Mouse (Mus musculus): Measurements from ENCODE around the gene Cptp. TPM values are rescaled to one million over a fixed set of nuclear protein-coding genes. Genes with fewer than 3 reads are reported as not detected.
A peak's percentile ranks its signal among the peaks of the same experiment; 100 is the strongest.

Gene Cptp
- polyA plus RNA-seq, 1 experiment from 2014 or later, result 24.7 TPM

GRCm38 (mm10) chr4:155863001-155863400 lies 6.2 kb downstream of the Cptp start, which contains the start of gene Tas1r3:
TSS of gene Tas1r3 (minus strand) at chr4:155863362.
- Histone ChIP-seq H3K27ac (ENCODE audit: low read depth, low read length) (no peak within 1 kb of the TSS), H3K4me2 (no peak within 1 kb of the TSS), H3K9me3 (ENCODE audit: control insufficient read depth, low read length) (no peaks in the 10 kb centered on the region), H3K4me3 (ENCODE audit: low read depth, low read length) (no peak within 1 kb of the TSS), H3K27me3 (ENCODE audit: control insufficient read depth, insufficient read depth, low read length) (no peaks in the 10 kb centered on the region), H3K4me1 (ENCODE audit: control insufficient read depth, insufficient read depth, low read length) (no peaks in the 10 kb centered on the region), H3K36me3 (ENCODE audit: control insufficient read depth, insufficient read depth, low read length) (peaks cover 9% of the 10 kb centered on the region; the same call in 1 of the 2 replicates), H3K9ac (ENCODE audit: low read length) (no peak within 1 kb of the TSS)
- ATAC-seq (ENCODE audit: low FRiP score) (no peak), DNase-seq (ENCODE audit: low spot score, missing footprints) (no peak)
- 79% methylated on average over 5 of the region's 5 CpGs for whole genome bisulfite sequencing

- H3K4me2 ChIP-seq, result no peak overlapping the region
- peaks cover 9% of the 10 kb centered on the region; the same call in 1 of the 2 replicates for H3K36me3 ChIP-seq (ENCODE audit: control insufficient read depth, insufficient read depth, low read length)
- 89% methylated on average over 7 of the region's 7 CpGs for WGBS
- DNase-seq (ENCODE audit: low spot score, missing footprints) (no peak), ATAC-seq (ENCODE audit: low FRiP score) (no peak)
- no peaks in the 10 kb centered on the region for H3K27me3 ChIP-seq (ENCODE audit: control insufficient read depth, insufficient read depth, low read length)
- no peak overlapping the region for H3K27ac ChIP-seq (ENCODE audit: low read depth, low read length)
- no peak overlapping the region for H3K9ac ChIP-seq (ENCODE audit: low read length)
- H3K4me3 ChIP-seq (ENCODE audit: low read depth, low read length), result no peak overlapping the region
- no peaks in the 10 kb centered on the region for H3K4me1 ChIP-seq (ENCODE audit: control insufficient read depth, insufficient read depth, low read length)
- no peaks in the 10 kb centered on the region for H3K9me3 ChIP-seq (ENCODE audit: control insufficient read depth, low read length)
Measured at GRCm38 (mm10) chr4:155861787-155862186, 7.5 kb downstream of the Cptp start.

- Histone ChIP-seq H3K4me1 (ENCODE audit: control insufficient read depth, insufficient read depth, low read length) (no peaks in the 10 kb centered on the region), H3K9ac (ENCODE audit: low read length) (no peak overlapping the region), H3K4me2 (no peak overlapping the region), H3K4me3 (ENCODE audit: low read depth, low read length) (no peak overlapping the region), H3K36me3 (ENCODE audit: control insufficient read depth, insufficient read depth, low read length) (peaks cover 9% of the 10 kb centered on the region; the same call in 1 of the 2 replicates), H3K27me3 (ENCODE audit: control insufficient read depth, insufficient read depth, low read length) (no peaks in the 10 kb centered on the region), H3K27ac (ENCODE audit: low read depth, low read length) (no peak overlapping the region), H3K9me3 (ENCODE audit: control insufficient read depth, low read length) (no peaks in the 10 kb centered on the region)
- WGBS, result 31% methylated on average over 13 of the region's 13 CpGs
- ATAC-seq (ENCODE audit: low FRiP score), result no peak
- DNase-seq (ENCODE audit: low spot score, missing footprints), result no peak
Measured at GRCm38 (mm10) chr4:155859318-155859717, 9.9 kb downstream of the Cptp start.

- no peak overlapping the region for H3K9ac ChIP-seq (ENCODE audit: low read length)
- H3K4me2 ChIP-seq, result no peak overlapping the region
- H3K4me3 ChIP-seq (ENCODE audit: low read depth, low read length), result no peak overlapping the region
- DNase-seq (ENCODE audit: low spot score, missing footprints) (no peak), ATAC-seq (ENCODE audit: low FRiP score) (no peak)
- H3K27me3 ChIP-seq (ENCODE audit: control insufficient read depth, insufficient read depth, low read length), result no peaks in the 10 kb centered on the region
- no peaks in the 10 kb centered on the region for H3K9me3 ChIP-seq (ENCODE audit: control insufficient read depth, low read length)
- 91% methylated on average over 3 of the region's 3 CpGs for WGBS
- H3K27ac ChIP-seq (ENCODE audit: low read depth, low read length), result no peak overlapping the region
- H3K36me3 ChIP-seq (ENCODE audit: control insufficient read depth, insufficient read depth, low read length), result peaks cover 9% of the 10 kb centered on the region; the same call in 1 of the 2 replicates
- H3K4me1 ChIP-seq (ENCODE audit: control insufficient read depth, insufficient read depth, low read length), result no peaks in the 10 kb centered on the region
Measured at GRCm38 (mm10) chr4:155856881-155857280, 12.4 kb downstream of the Cptp start.

- peaks cover 6% of the 10 kb centered on the region; the same call in 1 of the 2 replicates for H3K36me3 ChIP-seq (ENCODE audit: control insufficient read depth, insufficient read depth, low read length)
- no peak for DNase-seq (ENCODE audit: low spot score, missing footprints)
- no peaks in the 10 kb centered on the region for H3K27me3 ChIP-seq (ENCODE audit: control insufficient read depth, insufficient read depth, low read length)
- WGBS, result 90% methylated on average over 12 of the region's 12 CpGs
- no peaks in the 10 kb centered on the region for H3K4me1 ChIP-seq (ENCODE audit: control insufficient read depth, insufficient read depth, low read length)
- no peak overlapping the region for H3K27ac ChIP-seq (ENCODE audit: low read depth, low read length)
- no peak for ATAC-seq (ENCODE audit: low FRiP score)
- H3K9ac ChIP-seq (ENCODE audit: low read length), result no peak overlapping the region
- H3K4me3 ChIP-seq (ENCODE audit: low read depth, low read length), result no peak overlapping the region
- H3K4me2 ChIP-seq, result no peak overlapping the region
- no peaks in the 10 kb centered on the region for H3K9me3 ChIP-seq (ENCODE audit: control insufficient read depth, low read length)
Measured at GRCm38 (mm10) chr4:155856071-155856470, 13.2 kb downstream of the Cptp start.

GRCm38 (mm10) chr4:155854991-155855390 lies 14.2 kb downstream of the Cptp start:
- H3K4me3 ChIP-seq (ENCODE audit: low read depth, low read length), result no peak overlapping the region
- WGBS, result 96% methylated on average over 12 of the region's 12 CpGs
- H3K4me1 ChIP-seq (ENCODE audit: control insufficient read depth, insufficient read depth, low read length), result no peaks in the 10 kb centered on the region
- no peaks in the 10 kb centered on the region for H3K27me3 ChIP-seq (ENCODE audit: control insufficient read depth, insufficient read depth, low read length)
- ATAC-seq (ENCODE audit: low FRiP score), result peak; percentile 53
- H3K36me3 ChIP-seq (ENCODE audit: control insufficient read depth, insufficient read depth, low read length), result peaks cover 6% of the 10 kb centered on the region; the same call in 1 of the 2 replicates
- no peaks in the 10 kb centered on the region for H3K9me3 ChIP-seq (ENCODE audit: control insufficient read depth, low read length)
- no peak for DNase-seq (ENCODE audit: low spot score, missing footprints)
- H3K27ac ChIP-seq (ENCODE audit: low read depth, low read length), result no peak overlapping the region
- no peak overlapping the region for H3K4me2 ChIP-seq
- H3K9ac ChIP-seq (ENCODE audit: low read length), result no peak overlapping the region

- Histone ChIP-seq H3K4me3 (ENCODE audit: low read depth, low read length) (no peak overlapping the region), H3K4me2 (no peak overlapping the region), H3K9ac (ENCODE audit: low read length) (no peak overlapping the region), H3K4me1 (ENCODE audit: control insufficient read depth, insufficient read depth, low read length) (peaks cover 10% of the 10 kb centered on the region), H3K36me3 (ENCODE audit: control insufficient read depth, insufficient read depth, low read length) (peaks cover 6% of the 10 kb centered on the region; the same call in 1 of the 2 replicates), H3K9me3 (ENCODE audit: control insufficient read depth, low read length) (no peaks in the 10 kb centered on the region), H3K27ac (ENCODE audit: low read depth, low read length) (no peak overlapping the region), H3K27me3 (ENCODE audit: control insufficient read depth, insufficient read depth, low read length) (no peaks in the 10 kb centered on the region)
- ATAC-seq (ENCODE audit: low FRiP score), result no peak
- 95% methylated on average over 9 of the region's 9 CpGs for WGBS
- DNase-seq (ENCODE audit: low spot score, missing footprints), result no peak
Measured at GRCm38 (mm10) chr4:155853421-155853820, 15.8 kb downstream of the Cptp start.

- Histone ChIP-seq H3K9ac (ENCODE audit: low read length) (no peak overlapping the region), H3K9me3 (ENCODE audit: control insufficient read depth, low read length) (no peaks in the 10 kb centered on the region), H3K4me2 (no peak overlapping the region), H3K4me1 (ENCODE audit: control insufficient read depth, insufficient read depth, low read length) (peaks cover 16% of the 10 kb centered on the region), H3K27me3 (ENCODE audit: control insufficient read depth, insufficient read depth, low read length) (no peaks in the 10 kb centered on the region), H3K27ac (ENCODE audit: low read depth, low read length) (no peak overlapping the region), H3K36me3 (ENCODE audit: control insufficient read depth, insufficient read depth, low read length) (peaks cover 6% of the 10 kb centered on the region; the same call in 1 of the 2 replicates), H3K4me3 (ENCODE audit: low read depth, low read length) (no peak overlapping the region)
- DNase-seq (ENCODE audit: low spot score, missing footprints) (no peak), ATAC-seq (ENCODE audit: low FRiP score) (no peak)
- whole genome bisulfite sequencing, result 95% methylated on average over 2 of the region's 2 CpGs
Measured at GRCm38 (mm10) chr4:155851951-155852411, 17.3 kb downstream of the Cptp start.

- H3K4me2 ChIP-seq, result no peak overlapping the region
- DNase-seq (ENCODE audit: low spot score, missing footprints) (no peak), ATAC-seq (ENCODE audit: low FRiP score) (no peak)
- H3K36me3 ChIP-seq (ENCODE audit: control insufficient read depth, insufficient read depth, low read length), result peaks cover 6% of the 10 kb centered on the region; the same call in 1 of the 2 replicates
- H3K4me1 ChIP-seq (ENCODE audit: control insufficient read depth, insufficient read depth, low read length), result peaks cover 22% of the 10 kb centered on the region
- H3K27me3 ChIP-seq (ENCODE audit: control insufficient read depth, insufficient read depth, low read length), result no peaks in the 10 kb centered on the region
- no peaks in the 10 kb centered on the region for H3K9me3 ChIP-seq (ENCODE audit: control insufficient read depth, low read length)
- 90% methylated on average over 3 of the region's 3 CpGs for whole genome bisulfite sequencing
- H3K9ac ChIP-seq (ENCODE audit: low read length), result no peak overlapping the region
- H3K4me3 ChIP-seq (ENCODE audit: low read depth, low read length), result no peak overlapping the region
- H3K27ac ChIP-seq (ENCODE audit: low read depth, low read length), result no peak overlapping the region
Measured at GRCm38 (mm10) chr4:155851368-155851767, 17.9 kb downstream of the Cptp start.
